Mouse (Mus musculus): Measurements from ENCODE around the gene Mospd3. TPM values are rescaled to one million over a fixed set of nuclear protein-coding genes. Genes with fewer than 3 reads are reported as not detected.

Mospd3 gene
- polyA plus RNA-seq, 1 experiment from 2014 or later, result 58.5 TPM

Other genes starting within 250 kb of the Mospd3 start
- gene Zan, start 124.0 kb downstream of the Mospd3 start, polyA plus RNA-seq (2014; fragmentation: Nextera tagmentation; extraction: Ambion mirVana), result 0.39 and 0.49 TPM in 2 replicates
- 61.4 and 70.6 TPM in 2 replicates for gene Pop7, start 98.5 kb downstream of the Mospd3 start, polyA plus RNA-seq (2014; fragmentation: Nextera tagmentation; extraction: Ambion mirVana)
- 7.0 and 9.0 TPM in 2 replicates for gene Gigyf1, start 82.5 kb downstream of the Mospd3 start, polyA plus RNA-seq (2014; fragmentation: Nextera tagmentation; extraction: Ambion mirVana)
- gene Epo, start 67.8 kb downstream of the Mospd3 start, polyA plus RNA-seq (2014; fragmentation: Nextera tagmentation; extraction: Ambion mirVana), result 4.6 and 7.8 TPM in 2 replicates
- gene Gnb2, start 67.5 kb downstream of the Mospd3 start, polyA plus RNA-seq (2014; fragmentation: Nextera tagmentation; extraction: Ambion mirVana), result 306 and 319 TPM in 2 replicates
- gene Actl6b, start 47.5 kb downstream of the Mospd3 start, polyA plus RNA-seq (2014; fragmentation: Nextera tagmentation; extraction: Ambion mirVana), result 0.70 and 0.79 TPM in 2 replicates
- gene Tfr2, start 31.2 kb downstream of the Mospd3 start, polyA plus RNA-seq (2014; fragmentation: Nextera tagmentation; extraction: Ambion mirVana), result 60.5 and 65.4 TPM in 2 replicates
- 43.9 and 49.2 TPM in 2 replicates for gene Pcolce, start 12.7 kb upstream of the Mospd3 start, polyA plus RNA-seq (2014; fragmentation: Nextera tagmentation; extraction: Ambion mirVana)
- 0.18 TPM in 1 of 2 replicates, not detected in the other for gene Fbxo24, start 27.9 kb upstream of the Mospd3 start, polyA plus RNA-seq (2014; fragmentation: Nextera tagmentation; extraction: Ambion mirVana)
- gene Lrch4, start 28.1 kb upstream of the Mospd3 start, polyA plus RNA-seq (2014; fragmentation: Nextera tagmentation; extraction: Ambion mirVana), result 46.6 and 54.5 TPM in 2 replicates
- 11.6 and 13.2 TPM in 2 replicates for gene Gm20605, start 28.1 kb upstream of the Mospd3 start, polyA plus RNA-seq (2014; fragmentation: Nextera tagmentation; extraction: Ambion mirVana)
- 7.1 and 11.9 TPM in 2 replicates for gene Sap25, start 40.3 kb upstream of the Mospd3 start, polyA plus RNA-seq (2014; fragmentation: Nextera tagmentation; extraction: Ambion mirVana)
- gene Irs3, start 44.7 kb upstream of the Mospd3 start, polyA plus RNA-seq (2014; fragmentation: Nextera tagmentation; extraction: Ambion mirVana), result 0.12 and 0.49 TPM in 2 replicates
- 29.3 and 32.4 TPM in 2 replicates for gene Agfg2, start 83.7 kb upstream of the Mospd3 start, polyA plus RNA-seq (2014; fragmentation: Nextera tagmentation; extraction: Ambion mirVana)
- 0.39 and 0.43 TPM in 2 replicates for gene Nyap1, start 140.5 kb upstream of the Mospd3 start, polyA plus RNA-seq (2014; fragmentation: Nextera tagmentation; extraction: Ambion mirVana)
- gene Tsc22d4, start 144.7 kb upstream of the Mospd3 start, polyA plus RNA-seq (2014; fragmentation: Nextera tagmentation; extraction: Ambion mirVana), result 129 and 134 TPM in 2 replicates
- gene Ppp1r35, start 177.8 kb upstream of the Mospd3 start, polyA plus RNA-seq (2014; fragmentation: Nextera tagmentation; extraction: Ambion mirVana), result 49.4 and 55.0 TPM in 2 replicates
- gene Mepce, start 186.6 kb upstream of the Mospd3 start, polyA plus RNA-seq (2014; fragmentation: Nextera tagmentation; extraction: Ambion mirVana), result 9.3 and 11.1 TPM in 2 replicates
- 10.2 and 13.1 TPM in 2 replicates for gene Zcwpw1, start 186.7 kb upstream of the Mospd3 start, polyA plus RNA-seq (2014; fragmentation: Nextera tagmentation; extraction: Ambion mirVana)
- gene Pilra, start 235.2 kb upstream of the Mospd3 start, polyA plus RNA-seq (2014; fragmentation: Nextera tagmentation; extraction: Ambion mirVana), result 1.3 and 1.5 TPM in 2 replicates